ENCODE assay signal across 16 mouse cellular contexts in the genomic region with DNA sequence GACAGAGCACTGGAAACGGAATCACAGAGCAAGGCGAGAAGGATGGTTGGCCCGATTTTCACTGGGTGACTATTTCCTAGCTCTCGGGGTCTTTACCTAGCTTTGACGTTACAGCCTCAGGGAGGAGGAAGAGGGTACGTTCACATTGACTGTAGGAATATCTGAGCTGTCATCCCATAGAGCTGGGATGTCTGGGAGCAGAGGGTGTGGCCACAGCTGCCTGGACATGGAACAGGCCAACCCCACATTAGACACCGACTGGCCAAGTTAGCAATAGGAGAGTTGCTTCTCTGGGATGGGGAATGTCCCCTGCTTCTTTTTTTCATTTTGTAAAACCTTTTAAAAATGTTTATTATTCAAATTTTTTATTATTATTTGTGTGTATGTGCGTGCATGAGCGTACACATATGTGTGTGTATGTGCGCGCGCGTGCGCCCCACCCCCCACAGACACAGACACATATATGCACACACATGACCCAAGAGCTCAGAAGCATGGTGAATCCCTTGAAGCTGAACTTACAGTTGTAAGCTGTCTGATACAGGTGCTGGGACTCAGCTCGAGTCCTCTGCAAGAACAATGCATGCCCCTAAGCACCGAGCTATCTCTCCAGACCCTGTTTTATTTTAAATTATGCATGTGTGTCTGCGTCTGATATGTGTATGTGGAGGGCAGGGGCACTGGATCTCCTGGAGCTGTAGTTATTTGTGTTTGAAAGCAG. TPM values are rescaled to one million over a fixed set of nuclear protein-coding genes. Genes with fewer than 3 reads are reported as not detected.
DNase-seq lines count a peak whose midpoint lies in the region; ATAC-seq lines count a peak whose summit lies in the region.
"Had no signal": no experiment of that assay in that cellular context is flagged by ENCODE, and none has a peak within 500 bp of the region (broad histone marks: within the 10 kb centered on the region; RNA-seq: fewer than 3 reads in every experiment).

No protein-coding gene starts in this region.

- no peak for ATAC-seq in forebrain, embryonic 13.5 days
- no peak for ATAC-seq in forebrain, embryonic 16.5 days
- ATAC-seq in hindbrain, embryonic 14.5 days (ENCODE audit: low FRiP score), result no peak
- no peak for ATAC-seq in hindbrain, embryonic 16.5 days
- peak; percentile 38; the same call in 1 of the 2 replicates for ATAC-seq in midbrain, embryonic 12.5 days (ENCODE audit: low FRiP score, low read depth)
- ATAC-seq in CD4-positive, CD25-positive, alpha-beta regulatory T cell, adult 4 months, result no peak

- H3K4me2 ChIP-seq in forebrain, embryonic 13.5 days, result 0 out of 2 replicates have a peak overlapping the region, but pooled peaks have one; percentile 15
- no peak overlapping the region for H3K4me2 ChIP-seq in forebrain, embryonic 16.5 days (ENCODE audit: low read length)
- H3K4me2 ChIP-seq in hindbrain, embryonic 14.5 days (replicated peaks), result no peak overlapping the region
- H3K4me2 ChIP-seq in hindbrain, embryonic 16.5 days (ENCODE audit: low read length), result no peak overlapping the region
- peak overlapping the region; percentile 33; the same call in 1 of the 2 replicates for H3K4me2 ChIP-seq in midbrain, embryonic 12.5 days (replicated peaks)
- H3K4me2 ChIP-seq: hindbrain, embryonic 15.5 days; limb, embryonic 15.5 days had no signal

- no peak overlapping the region for H3K4me3 ChIP-seq in forebrain, embryonic 13.5 days
- no peak overlapping the region for H3K4me3 ChIP-seq in forebrain, embryonic 16.5 days (replicated peaks; ENCODE audit: low read length)
- H3K4me3 ChIP-seq in hindbrain, embryonic 14.5 days (replicated peaks; ENCODE audit: low read length), result no peak overlapping the region
- H3K4me3 ChIP-seq in hindbrain, embryonic 16.5 days (ENCODE audit: low read length), result no peak overlapping the region
- peak overlapping the region; percentile 8; the same call in 1 of the 2 replicates for H3K4me3 ChIP-seq in brown adipose tissue, adult 24 weeks (ENCODE audit: insufficient read depth, low read depth, low read length)
- no peak overlapping the region for H3K4me3 ChIP-seq in midbrain, embryonic 12.5 days
- H3K4me3 ChIP-seq: embryonic facial prominence, embryonic 10.5 days; hindbrain, embryonic 15.5 days; limb, embryonic 15.5 days had no signal

- no peaks in the 10 kb centered on the region for H3K27me3 ChIP-seq in forebrain, embryonic 13.5 days
- no peaks in the 10 kb centered on the region for H3K27me3 ChIP-seq in forebrain, embryonic 16.5 days (replicated peaks; ENCODE audit: control insufficient read depth, insufficient read depth, low read length)
- no peaks in the 10 kb centered on the region for H3K27me3 ChIP-seq in hindbrain, embryonic 14.5 days (ENCODE audit: control insufficient read depth, insufficient read depth, low read length)
- no peaks in the 10 kb centered on the region for H3K27me3 ChIP-seq in hindbrain, embryonic 16.5 days (replicated peaks; ENCODE audit: control insufficient read depth, insufficient read depth, low read length)
- H3K27me3 ChIP-seq in midbrain, embryonic 12.5 days, result no peaks in the 10 kb centered on the region
- H3K27me3 ChIP-seq: hindbrain, embryonic 15.5 days; limb, embryonic 15.5 days had no signal

- H3K9me3 ChIP-seq in forebrain, embryonic 13.5 days (replicated peaks), result no peaks in the 10 kb centered on the region
- H3K9me3 ChIP-seq in forebrain, embryonic 16.5 days (ENCODE audit: control insufficient read depth, low read length), result no peaks in the 10 kb centered on the region; the same call in 1 of the 2 replicates
- 0 out of 2 replicates have a peak, but pooled peaks cover under 1% of the 10 kb centered on the region for H3K9me3 ChIP-seq in hindbrain, embryonic 14.5 days (ENCODE audit: control insufficient read depth, low read length)
- peaks cover 3% of the 10 kb centered on the region; the same call in 1 of the 2 replicates for H3K9me3 ChIP-seq in hindbrain, embryonic 16.5 days (ENCODE audit: control insufficient read depth, low read length)
- H3K9me3 ChIP-seq in midbrain, embryonic 12.5 days, result no peaks in the 10 kb centered on the region
- H3K9me3 ChIP-seq: hindbrain, embryonic 15.5 days; limb, embryonic 15.5 days had no signal

- no peak overlapping the region for H3K27ac ChIP-seq in forebrain, embryonic 13.5 days
- no peak overlapping the region for H3K27ac ChIP-seq in forebrain, embryonic 16.5 days (ENCODE audit: low read length)
- H3K27ac ChIP-seq in hindbrain, embryonic 14.5 days, result no peak overlapping the region
- no peak overlapping the region for H3K27ac ChIP-seq in hindbrain, embryonic 16.5 days (ENCODE audit: low read depth, low read length)
- H3K27ac ChIP-seq in brown adipose tissue, adult 24 weeks (replicated peaks; ENCODE audit: low read depth, low read length), result peak overlapping the region; percentile 99
- H3K27ac ChIP-seq in midbrain, embryonic 12.5 days (replicated peaks), result peak overlapping the region; percentile 35; the same call in 1 of the 2 replicates
- H3K27ac ChIP-seq: embryonic facial prominence, embryonic 10.5 days; hindbrain, embryonic 15.5 days had no signal

- H3K36me3 ChIP-seq in forebrain, embryonic 13.5 days (ENCODE audit: poor library complexity, severe bottlenecking), result no peaks in the 10 kb centered on the region
- no peaks in the 10 kb centered on the region for H3K36me3 ChIP-seq in forebrain, embryonic 16.5 days (ENCODE audit: control insufficient read depth, insufficient read depth)
- H3K36me3 ChIP-seq in hindbrain, embryonic 14.5 days (replicated peaks; ENCODE audit: control insufficient read depth, insufficient read depth), result no peaks in the 10 kb centered on the region
- no peaks in the 10 kb centered on the region for H3K36me3 ChIP-seq in hindbrain, embryonic 16.5 days (ENCODE audit: control insufficient read depth, insufficient read depth, low read length)
- no peaks in the 10 kb centered on the region for H3K36me3 ChIP-seq in midbrain, embryonic 12.5 days
- H3K36me3 ChIP-seq: embryonic facial prominence, embryonic 10.5 days; hindbrain, embryonic 15.5 days; limb, embryonic 15.5 days had no signal

- WGBS in forebrain, embryonic 13.5 days, result 77% methylated on average over 17 of the region's 17 CpGs
- 79% methylated on average over 17 of the region's 17 CpGs for whole genome bisulfite sequencing in forebrain, embryonic 16.5 days
- WGBS in hindbrain, embryonic 14.5 days, result 80% methylated on average over 17 of the region's 17 CpGs
- 76% methylated on average over 17 of the region's 17 CpGs for WGBS in hindbrain, embryonic 16.5 days
- 72% methylated on average over 17 of the region's 17 CpGs for WGBS in midbrain, embryonic 12.5 days

- H3K4me1 ChIP-seq in forebrain, embryonic 13.5 days, result peaks cover 8% of the 10 kb centered on the region
- H3K4me1 ChIP-seq in forebrain, embryonic 16.5 days (replicated peaks; ENCODE audit: control insufficient read depth, insufficient read depth, low read length), result no peaks in the 10 kb centered on the region
- H3K4me1 ChIP-seq in hindbrain, embryonic 14.5 days (replicated peaks; ENCODE audit: control insufficient read depth, insufficient read depth, low read length), result peaks cover 7% of the 10 kb centered on the region; the same call in 1 of the 2 replicates
- H3K4me1 ChIP-seq in hindbrain, embryonic 16.5 days (ENCODE audit: control insufficient read depth, insufficient read depth, low read depth, low read length), result 0 out of 2 replicates have a peak, but pooled peaks cover 2% of the 10 kb centered on the region
- peaks cover 7% of the 10 kb centered on the region for H3K4me1 ChIP-seq in brown adipose tissue, adult 24 weeks (ENCODE audit: control insufficient read depth, insufficient read depth, insufficient read length, low read length)
- peaks cover 12% of the 10 kb centered on the region for H3K4me1 ChIP-seq in midbrain, embryonic 12.5 days
- H3K4me1 ChIP-seq: hindbrain, embryonic 15.5 days had no signal

- DNase-seq in hindbrain, embryonic 14.5 days (ENCODE audit: low spot score), result no peak
- no peak for DNase-seq in spleen, postnatal 36 days (ENCODE audit: low spot score in 2 of 2)
- DNase-seq: cerebellum, postnatal 25 days; gastrocnemius, postnatal 10 days; lung, adult 2 months; right cerebral cortex, postnatal 4 days; thymus, postnatal 36 days had no signal

- H3K9ac ChIP-seq in forebrain, embryonic 13.5 days, result no peak overlapping the region
- no peak overlapping the region for H3K9ac ChIP-seq in forebrain, embryonic 16.5 days (replicated peaks; ENCODE audit: low read depth, low read length)
- 0 out of 2 replicates have a peak overlapping the region, but pooled peaks have one; percentile 7 for H3K9ac ChIP-seq in hindbrain, embryonic 14.5 days
- no peak overlapping the region; the same call in 1 of the 2 replicates for H3K9ac ChIP-seq in hindbrain, embryonic 16.5 days (ENCODE audit: low read depth, low read length)
- H3K9ac ChIP-seq in midbrain, embryonic 12.5 days (replicated peaks), result no peak overlapping the region
- H3K9ac ChIP-seq: hindbrain, embryonic 15.5 days; limb, embryonic 15.5 days had no signal

RNA-seq across cellular contexts. Expression of a gene that starts 11.1 kb away (rescaled TPM):
- polyA plus RNA-seq in forebrain, embryonic 13.5 days (2015; fragmentation: Nextera tagmentation; extraction: Ambion mirVana), result 30.5 and 30.8 TPM in 2 replicates
- 52.3 and 54.0 TPM in 2 replicates for polyA plus RNA-seq in forebrain, embryonic 16.5 days (2015; fragmentation: Nextera tagmentation; extraction: Ambion mirVana)
- 46.9 and 52.2 TPM in 2 replicates for polyA plus RNA-seq in hindbrain, embryonic 14.5 days (2014; fragmentation: Nextera tagmentation; extraction: Ambion mirVana)
- 42.5 and 43.8 TPM in 2 replicates for polyA plus RNA-seq in hindbrain, embryonic 16.5 days (2015; fragmentation: Nextera tagmentation; extraction: Ambion mirVana)
- 16.8 and 18.7 TPM in 2 replicates for polyA plus RNA-seq in brown adipose tissue, adult 24 weeks (2012; ENCODE audit: insufficient read depth, insufficient read length, missing spikeins)
- polyA plus RNA-seq in midbrain, embryonic 12.5 days (2016; fragmentation: Nextera tagmentation; extraction: Ambion mirVana), result 17.7 and 19.4 TPM in 2 replicates
- 10 to 100 TPM; 80.3 to 85.0 TPM for polyA plus RNA-seq in CD4-positive, CD25-positive, alpha-beta regulatory T cell, adult 4 months (2017; shearing (Covaris generic))

Comparison
In these comparisons a context has a peak if more than half of its experiments do, and no peak if none do; other contexts are left out.
1. H3K4me2 ChIP-seq: peak in forebrain, embryonic 13.5 days (single experiment) and midbrain, embryonic 12.5 days (single experiment); none in forebrain, embryonic 16.5 days (single experiment), hindbrain, embryonic 14.5 days (single experiment) and hindbrain, embryonic 16.5 days (single experiment).
2. H3K27ac ChIP-seq: peak in brown adipose tissue, adult 24 weeks (single experiment) and midbrain, embryonic 12.5 days (single experiment); none in forebrain, embryonic 13.5 days (single experiment), forebrain, embryonic 16.5 days (single experiment), hindbrain, embryonic 14.5 days (single experiment) and hindbrain, embryonic 16.5 days (single experiment).